Mouse (Mus musculus) kidney, postnatal 25 days (tissue): ENCODE data around the gene Cdc42ep2.

Experiments
- DNase-seq, 2 experiments: peaks; one replicate each; pipeline ENCODE4 v3.0.0; 2021; ENCODE audit warnings: mixed read lengths in 2 of 2

The Cdc42ep2 gene

DNA sequence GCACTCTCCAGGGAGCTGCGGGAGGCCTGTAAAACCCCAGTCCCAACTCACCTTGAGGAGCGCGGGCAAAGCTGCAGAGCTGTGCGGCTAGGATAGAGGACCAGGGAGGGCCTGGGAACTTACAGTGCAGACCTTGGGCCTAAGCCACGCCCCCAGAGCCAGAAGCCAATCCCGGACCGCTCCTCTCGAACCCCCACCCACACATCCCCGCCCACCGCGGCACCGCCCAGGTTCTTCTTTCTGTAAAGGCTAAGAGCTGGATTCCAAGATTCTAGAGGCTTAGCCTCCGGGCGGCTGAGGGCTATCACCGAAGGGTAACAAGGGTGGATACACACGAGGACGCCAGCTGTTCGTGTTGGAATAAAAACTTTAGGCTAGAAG is at the start of gene Cdc42ep2:
TSS of gene Cdc42ep2 (minus strand) at position 104 of the 381 bp plus-strand sequence.
- DNase-seq: peak; percentile 99

DNA sequence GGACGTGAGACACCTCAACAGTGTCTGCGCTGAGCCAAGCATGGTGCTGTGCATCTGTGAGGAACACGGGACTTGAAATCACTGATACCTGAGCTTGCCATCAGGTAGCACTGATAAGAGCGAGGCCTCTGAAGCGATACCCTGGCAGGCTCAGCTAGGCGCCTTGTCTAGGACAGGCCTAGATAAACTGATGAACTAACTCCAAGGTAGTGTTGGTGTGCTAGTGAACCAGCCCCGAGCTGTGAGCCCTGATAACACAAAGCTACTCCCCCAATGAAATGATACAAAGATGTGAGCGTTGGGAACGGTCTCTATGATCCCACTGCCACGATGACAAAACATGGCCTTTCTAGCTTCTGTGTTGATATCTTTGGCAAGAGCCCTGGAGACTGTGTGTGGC is 43.0 kb upstream of the Cdc42ep2 start:
- DNase-seq: no peak

DNA sequence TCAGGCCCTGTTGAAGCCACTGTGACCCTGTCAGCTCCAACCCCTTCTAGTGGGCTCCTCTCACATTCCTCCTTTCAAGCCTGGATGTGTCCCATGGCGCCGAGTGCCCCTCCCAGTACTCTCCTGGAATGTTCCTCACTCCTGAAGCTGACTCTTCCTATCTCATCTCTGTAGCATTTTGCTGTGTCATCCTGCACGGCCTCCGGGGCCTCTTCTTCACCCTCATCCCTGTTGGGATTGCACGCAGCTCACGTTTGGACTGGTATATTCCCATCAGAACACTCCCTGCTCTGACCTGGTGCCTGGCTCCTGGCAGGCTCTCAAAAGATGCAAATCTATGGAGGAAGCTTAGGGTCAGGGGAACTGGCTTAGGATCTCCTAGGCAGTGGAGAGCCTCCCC is 42.2 kb upstream of the Cdc42ep2 start:
- DNase-seq: no peak

DNA sequence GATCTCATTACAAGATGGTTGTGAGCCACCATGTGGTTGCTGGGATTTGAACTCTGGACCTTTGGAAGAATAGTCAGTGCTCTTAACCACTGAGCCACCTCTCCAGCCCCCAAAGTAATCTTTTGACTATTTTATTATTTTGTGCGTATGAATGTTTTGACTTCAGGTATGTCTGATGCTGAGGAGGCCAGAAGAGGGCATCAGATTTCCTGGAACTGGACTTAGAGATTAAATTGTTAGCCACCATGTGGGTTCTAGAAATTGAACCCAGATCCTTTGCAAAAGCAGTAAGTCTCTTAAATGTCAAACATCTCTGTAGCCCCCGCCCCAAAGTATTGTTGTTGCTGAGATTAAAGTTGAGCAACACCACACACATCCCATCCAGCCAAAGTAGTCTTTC is 41.3 kb upstream of the Cdc42ep2 start:
- DNase-seq: no peak

DNA sequence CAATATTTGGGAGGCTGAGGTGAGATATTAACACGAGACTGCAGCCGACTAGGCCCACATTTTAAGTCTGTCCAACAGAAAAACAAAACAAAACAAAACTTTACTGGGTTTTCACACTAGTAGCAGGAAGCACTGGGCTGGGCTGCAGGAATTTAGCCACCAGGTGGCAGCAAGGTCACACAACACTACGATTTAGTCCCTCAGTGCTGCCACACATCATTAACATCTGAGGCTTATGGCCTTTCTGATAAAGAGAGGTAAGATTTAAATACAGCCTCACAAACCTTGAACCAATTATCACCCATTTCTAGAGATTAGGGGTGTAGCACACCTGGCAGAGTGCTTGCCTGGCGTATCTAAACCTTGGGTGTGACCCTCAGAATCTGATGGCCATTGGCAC is 40.7 kb upstream of the Cdc42ep2 start:
- DNase-seq: peak; percentile 81 to 90

DNA sequence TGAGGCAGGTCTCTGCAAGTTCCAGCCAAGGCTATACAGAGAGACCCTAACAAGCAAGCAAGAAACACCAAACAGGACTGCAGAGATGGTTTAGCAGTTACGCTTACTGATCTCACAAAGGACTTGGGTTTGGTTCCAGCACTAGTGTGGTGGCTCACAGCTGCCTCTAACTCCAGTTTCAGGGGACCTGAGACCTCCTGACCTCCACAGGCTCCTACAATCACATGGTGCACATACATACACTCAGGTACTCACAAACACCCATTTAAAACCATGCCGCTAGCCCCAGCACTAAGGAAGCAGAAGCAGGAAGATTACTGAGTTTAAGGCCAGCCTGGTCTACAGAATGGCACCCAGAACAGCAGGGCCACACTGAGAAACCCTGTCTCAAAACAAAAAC is 40.2 kb upstream of the Cdc42ep2 start:
- DNase-seq: no peak

DNA sequence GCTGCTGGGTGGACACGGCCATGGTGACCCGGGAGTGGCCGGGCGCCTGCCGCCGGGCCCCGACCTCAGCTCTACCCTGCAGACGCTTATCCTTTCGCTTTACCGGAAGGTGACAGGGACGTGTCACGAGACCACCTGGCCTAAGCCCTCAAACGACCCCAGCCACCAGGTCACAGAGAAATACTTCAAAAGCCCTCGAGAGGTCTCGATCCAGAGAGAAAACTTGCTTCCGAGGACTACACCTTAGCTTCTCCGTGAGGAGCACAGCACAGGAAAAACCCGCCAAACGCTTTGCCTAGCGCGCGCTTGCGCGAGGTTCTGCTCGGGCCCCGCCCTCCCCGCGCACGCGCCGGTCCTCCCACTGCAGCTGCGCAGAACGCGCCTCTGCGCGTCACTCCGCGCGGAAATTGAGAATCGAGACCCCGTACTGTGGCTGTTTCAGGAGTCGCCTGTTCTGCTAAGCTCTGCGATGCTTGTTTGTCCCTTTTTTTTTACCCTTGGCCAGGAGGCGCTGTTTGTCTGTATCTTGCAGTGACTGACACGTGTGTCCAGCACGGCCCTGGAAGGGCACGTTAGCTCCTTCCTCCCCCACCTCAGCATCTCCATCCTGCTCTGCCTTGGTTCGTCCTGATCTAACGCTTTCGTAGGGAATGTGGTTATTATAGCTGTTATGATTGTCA is 39.4 kb upstream of the Cdc42ep2 start, which contains the start of gene Pola2:
TSS of gene Pola2 (minus strand) at position 320 of the 680 bp plus-strand sequence.
- DNase-seq: peak; percentile 89 to 93

DNA sequence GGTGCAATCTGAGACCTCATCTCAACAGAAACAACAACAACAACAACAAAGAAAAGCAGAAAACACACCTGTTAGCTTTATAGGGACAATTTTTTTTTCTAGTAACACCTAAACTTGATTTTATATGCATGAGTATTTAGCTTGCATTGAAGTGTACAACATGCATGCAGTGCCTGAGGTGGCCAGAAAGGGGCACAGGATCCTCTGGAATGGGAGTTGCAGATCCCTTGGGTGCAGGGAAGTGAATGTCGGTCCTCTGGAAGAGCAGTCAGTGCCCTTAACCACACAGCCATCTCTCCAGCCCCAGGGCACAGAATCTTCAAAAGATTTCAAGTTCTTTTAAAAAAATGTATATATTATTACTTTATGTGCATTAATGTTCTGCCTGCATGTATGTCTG is 38.0 kb upstream of the Cdc42ep2 start:
- no peak for DNase-seq

DNA sequence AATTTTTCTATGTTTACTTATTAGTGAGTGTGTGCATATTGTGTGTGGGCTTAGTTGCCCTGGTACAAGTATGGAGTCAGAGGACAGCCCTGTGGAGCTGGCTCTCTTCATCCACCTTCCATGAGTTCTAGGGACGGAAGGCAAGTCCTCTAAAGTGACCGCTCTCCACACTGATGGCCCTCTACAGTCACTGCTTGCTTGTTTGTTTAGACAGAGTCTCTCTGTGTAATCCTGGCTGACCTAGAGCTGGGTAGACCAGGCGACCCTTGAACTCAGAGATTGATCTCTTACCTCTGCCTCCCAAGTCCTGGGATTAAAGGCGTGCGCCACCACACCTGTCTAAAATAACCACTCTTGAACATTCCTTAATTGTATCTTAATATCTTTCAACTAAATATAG is 32.8 kb upstream of the Cdc42ep2 start:
- DNase-seq: no peak

DNA sequence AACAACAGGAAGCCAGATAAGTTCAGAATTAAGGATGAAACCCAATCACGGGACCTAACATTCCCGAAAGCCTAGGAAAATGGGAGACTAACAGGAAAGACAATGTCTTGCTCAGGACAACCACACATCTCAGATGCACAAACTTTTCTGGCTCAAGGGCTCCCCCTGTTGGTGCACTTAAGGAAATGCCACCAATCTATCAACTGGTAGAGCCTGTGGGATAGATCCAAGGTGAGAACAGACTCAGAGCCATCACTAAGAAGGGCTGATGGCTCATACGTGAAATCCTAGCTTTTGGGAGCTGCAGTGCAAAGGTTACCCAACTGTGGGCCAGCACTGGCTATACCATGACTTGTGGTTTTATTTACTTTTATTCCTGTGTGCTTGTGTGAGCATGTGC is 32.1 kb upstream of the Cdc42ep2 start:
- DNase-seq: peak; percentile 82 to 83

DNA sequence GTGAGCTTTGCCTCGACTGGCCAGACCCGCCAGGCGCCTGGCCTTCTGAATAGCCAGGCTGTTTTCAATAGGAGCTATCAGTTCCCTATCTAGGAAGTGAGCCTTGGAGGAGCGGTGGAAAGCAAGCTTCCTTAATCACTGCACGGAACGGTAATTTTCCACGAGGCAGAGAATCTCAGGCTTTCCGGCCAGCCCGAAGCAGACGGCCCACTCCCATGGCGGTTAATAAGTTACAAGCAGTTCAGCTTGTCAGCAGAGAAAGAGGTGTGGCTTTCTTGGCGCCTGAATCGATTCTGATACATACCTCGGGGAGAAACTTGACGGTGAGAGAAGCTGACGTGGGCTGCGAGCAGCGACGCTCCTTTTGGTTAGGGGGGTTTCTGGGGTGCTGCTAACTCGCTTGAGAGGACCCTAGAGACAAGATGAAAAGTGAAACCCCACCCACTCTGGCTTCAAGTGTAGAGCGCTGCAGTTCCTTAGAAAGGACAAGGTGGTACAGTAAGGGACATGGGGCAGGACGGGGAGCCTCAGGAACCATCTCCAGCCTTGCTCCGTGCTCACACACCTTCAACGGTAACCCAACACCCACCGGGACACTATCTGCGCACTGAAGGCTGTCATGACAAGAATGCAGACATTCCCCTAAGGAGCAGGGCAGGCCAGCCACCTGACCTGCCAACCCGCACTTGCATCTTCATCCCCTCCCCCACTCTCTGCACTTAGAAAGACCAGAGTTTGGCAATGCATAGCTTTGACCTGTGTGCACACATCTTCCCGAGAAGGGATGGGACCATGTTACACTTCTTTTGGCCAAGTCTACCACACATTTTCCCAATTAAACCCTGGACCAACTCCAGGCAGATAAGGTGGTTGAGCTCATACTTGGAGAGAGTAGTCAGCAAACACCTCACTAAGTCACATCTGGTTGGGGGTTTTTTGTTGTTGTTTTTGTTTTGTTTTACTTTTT is 31.4 kb upstream of the Cdc42ep2 start:
- DNase-seq: peak; percentile 83 to 91

DNA sequence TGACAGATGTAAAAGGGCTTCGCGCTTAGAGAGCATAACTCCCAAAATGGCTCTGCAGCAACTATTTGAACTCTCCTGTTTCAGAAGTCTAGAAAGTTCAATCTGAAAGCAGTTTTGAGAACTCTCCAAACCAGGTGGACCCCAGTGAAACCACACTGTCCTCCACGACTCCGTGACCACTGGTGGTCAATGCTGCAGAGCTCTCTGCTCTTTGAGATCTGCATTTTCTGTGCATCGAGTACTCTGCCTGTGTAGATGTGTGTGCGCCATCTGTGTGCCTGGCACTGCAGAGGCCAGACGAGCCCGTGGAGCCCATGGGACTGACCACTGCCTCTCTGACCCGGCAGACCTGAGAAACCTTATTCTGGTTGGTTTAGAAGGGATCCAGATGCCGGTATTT is 30.3 kb upstream of the Cdc42ep2 start:
- DNase-seq: no peak

DNA sequence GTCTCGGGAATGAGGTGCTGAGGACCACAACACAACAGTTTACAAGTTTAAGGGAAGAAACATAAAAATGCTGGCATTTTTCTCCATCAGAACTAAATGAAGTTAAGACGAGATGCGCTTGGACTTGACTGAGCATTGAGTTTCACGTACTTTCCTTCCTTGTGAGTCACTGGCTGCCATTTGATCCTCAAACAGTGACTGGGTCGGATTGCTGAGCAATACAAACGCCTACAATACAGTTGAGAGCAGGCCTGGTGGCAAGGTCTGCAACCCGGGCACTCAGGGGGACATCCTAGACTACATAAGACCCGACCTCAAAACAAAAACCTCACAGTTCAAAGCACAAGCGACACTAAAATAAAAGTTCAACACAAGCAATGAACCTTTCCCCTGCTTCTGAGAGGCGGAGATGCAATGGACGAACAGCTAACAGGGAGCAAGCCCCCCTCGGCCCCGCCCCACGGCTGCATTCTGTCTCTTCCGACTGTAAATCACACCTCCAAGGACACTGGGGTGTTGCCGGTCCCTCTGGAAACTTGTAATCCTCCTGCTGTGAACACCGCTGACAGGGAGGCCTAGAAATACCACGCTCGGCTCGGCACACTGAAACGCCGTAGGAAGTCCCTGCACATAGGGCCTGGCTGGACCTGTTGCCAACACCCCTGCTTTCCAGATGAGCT is 29.6 kb upstream of the Cdc42ep2 start:
- peak; percentile 44 to 73 for DNase-seq

DNA sequence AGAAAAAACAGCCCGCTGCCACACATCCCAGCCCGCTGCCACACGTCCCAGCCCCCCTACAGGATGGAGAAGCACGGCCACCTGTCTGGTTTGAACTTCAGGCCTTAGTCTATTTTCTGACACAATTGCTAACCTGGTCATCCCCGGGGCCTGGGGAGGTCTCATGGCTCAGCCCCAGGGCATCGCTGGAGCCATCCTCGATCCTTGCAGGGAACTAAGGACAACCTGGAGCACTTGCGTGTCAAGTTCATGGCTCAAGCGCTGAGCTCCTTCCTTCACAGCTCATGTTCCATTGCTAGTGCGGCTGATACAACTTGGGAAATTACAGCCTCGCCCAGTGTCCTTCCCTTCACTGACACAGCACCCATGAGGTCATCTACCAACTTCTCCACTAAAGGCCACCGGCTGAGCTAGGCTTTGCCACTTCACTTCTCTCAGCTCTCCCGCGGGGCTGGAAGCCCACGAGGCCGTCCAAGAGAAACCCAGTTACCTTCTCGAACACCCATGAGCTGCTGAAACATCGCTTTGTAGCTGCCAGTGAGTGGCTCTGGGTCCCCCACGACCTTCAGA is 28.7 kb upstream of the Cdc42ep2 start:
- no peak for DNase-seq

DNA sequence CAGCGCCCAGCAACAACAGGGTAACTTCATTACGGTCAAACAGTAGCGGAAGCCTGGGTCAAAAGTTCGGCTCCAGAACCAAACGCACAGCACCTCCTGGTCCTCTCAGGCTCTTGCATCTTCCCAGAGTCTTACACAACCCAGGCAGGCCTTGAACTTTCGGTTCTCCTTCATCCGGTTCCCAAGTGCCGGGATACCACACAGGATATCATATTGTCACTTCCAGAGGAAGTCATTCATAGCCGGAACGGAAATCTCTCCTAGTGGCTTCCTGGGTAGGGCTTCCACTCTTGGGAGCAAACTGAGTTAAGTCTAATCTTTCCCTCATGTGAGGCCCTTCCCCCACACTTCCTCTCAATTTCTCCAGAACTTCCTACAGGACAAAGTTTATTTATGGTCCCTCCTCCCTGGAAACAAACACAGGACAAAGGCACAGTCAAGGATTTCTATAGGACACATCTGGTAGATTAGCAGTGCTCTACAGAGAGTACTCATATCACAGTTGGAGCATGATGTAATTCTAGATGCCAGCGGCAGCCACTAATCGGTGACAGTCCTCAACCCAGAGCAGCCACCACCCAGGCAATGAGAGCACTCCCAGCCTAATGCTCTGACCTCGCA is 27.6 kb upstream of the Cdc42ep2 start:
- DNase-seq: peak; percentile 75 to 86

DNA sequence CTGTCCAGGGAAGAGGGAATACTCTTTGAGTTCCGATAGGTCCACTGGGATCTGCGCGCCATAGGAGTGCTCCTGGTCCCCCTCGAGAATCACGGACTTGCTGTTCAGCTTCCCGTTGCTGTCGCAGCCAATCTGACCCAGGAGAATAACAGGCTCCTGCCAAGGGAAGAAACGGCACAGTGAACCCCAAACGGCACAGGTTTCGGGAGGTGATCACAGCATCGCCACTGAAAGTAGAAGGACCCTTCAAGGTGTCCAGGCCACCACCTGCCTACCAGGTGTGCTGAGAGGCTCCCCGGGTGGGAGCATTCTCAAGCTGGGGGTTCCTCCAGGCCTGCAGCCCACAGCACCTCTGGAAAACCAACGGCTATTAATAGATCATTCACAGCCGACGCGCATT is 27.0 kb upstream of the Cdc42ep2 start:
- no peak for DNase-seq

DNA sequence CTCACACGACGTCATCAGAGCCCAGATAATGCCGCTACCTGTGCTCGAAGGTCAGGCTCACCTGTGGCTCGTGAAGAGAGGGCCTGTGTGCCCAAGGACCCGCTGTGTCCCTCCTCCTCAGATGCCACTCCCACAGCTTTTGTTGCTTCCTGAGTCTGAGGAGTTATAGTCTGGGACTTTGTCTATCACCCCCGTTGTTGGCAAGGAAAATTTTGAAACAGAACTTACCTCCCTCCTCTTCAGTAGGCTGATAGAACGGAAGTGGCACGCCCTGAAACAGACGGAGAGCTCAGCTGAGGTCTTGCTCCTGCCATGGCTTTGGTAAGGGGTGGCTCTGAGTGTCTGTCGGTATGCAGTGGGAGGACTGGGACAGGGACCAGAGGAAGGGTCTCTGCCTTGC is 25.6 kb upstream of the Cdc42ep2 start:
- DNase-seq: peak in 1 of 2 experiments; percentile 58

DNA sequence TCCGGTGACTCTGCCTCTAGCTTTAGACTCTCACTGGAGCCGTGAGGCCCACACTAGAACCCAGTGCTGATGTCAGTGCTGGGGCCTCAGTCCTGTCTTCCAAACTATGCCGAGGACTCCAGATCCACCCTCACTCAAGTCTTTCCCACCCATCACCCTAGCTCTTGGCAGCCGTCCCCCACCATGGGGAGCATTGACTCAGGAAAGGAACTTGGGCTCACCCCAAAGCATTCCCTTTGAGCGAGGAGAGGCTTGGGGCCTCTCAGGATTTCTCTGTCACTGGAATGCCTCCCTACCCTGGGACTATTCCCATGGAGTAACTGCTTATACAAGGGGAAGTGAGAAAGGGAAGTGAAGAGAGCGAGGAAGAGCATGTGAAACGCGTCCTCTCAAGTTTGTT is 21.3 kb upstream of the Cdc42ep2 start:
- DNase-seq: peak; percentile 26 to 43

DNA sequence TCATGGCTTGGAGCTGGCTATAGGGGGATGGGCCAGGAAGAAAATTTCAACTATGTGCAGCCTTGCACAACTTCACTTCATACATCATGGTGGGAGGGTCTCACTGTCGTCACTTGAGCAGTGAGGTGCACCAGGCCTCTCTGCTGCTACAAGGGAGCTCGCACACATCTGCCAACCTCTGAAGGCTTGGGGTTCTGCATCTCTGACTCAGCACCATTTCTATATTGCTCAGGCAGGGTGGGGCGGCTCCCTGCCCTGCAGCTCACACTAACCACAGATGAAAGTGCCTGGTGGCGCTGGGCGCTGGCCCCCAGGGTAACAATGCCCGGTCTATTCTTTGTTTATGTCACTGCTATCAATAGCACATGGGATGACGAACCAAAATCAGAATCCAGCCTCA is 20.4 kb upstream of the Cdc42ep2 start:
- DNase-seq: peak; percentile 36 to 49

DNA sequence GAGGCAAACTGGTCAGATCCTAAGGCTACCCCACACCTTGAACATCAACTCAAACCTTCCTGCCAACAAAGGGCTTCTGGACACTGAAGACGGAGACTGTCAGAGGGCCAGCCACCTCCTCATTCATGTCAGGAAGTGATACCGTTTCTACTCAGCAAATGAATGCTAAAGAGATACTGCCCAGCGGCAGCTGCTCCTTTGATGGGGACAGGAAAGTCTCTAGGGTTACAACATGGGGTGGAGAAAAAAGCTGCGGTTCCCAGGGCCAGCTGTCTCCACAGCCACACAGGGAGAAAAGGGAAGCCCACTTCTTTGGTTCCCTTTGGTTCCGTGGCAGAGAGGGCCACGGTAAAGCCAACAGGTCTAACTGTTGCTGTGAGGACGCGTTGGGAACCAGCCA is 19.5 kb upstream of the Cdc42ep2 start:
- DNase-seq: no peak

DNA sequence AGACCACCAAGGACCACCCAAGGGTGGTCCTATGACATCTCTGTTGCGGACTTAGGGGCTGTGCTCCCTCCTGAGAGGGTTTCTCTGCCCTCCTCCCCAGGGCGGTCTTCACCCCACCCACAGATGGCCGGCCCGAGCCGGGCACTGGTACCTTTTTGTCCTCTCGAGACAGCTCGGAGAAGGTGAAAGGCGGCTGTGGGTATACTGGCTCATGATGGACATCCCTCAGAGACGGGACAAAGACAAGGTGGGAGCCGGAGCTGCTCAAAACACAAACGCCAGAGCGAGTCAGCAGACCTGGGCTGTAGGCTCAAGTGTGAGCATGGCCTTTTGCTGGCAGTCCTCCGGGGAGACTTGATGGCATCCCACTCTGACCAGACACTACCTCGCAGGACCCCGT is 18.8 kb upstream of the Cdc42ep2 start:
- no peak for DNase-seq

DNA sequence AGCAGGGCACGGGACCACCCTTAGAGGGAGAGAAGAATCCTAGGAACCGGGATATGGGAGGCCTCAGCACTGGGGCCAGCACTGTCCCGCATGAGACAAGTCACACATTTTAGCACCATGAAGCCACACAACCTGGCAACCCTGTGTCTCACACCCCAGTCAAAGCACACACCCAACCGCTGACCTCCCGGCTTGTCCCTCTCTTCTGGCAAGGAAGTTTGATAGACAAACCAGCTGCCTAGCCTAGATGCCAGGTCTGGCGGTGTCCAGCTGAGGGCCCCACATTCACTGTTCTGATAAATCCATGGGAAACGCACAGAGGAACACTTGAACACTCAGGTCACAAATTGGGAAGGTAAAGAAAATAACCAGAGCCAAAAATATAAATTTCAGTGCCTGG is 18.0 kb upstream of the Cdc42ep2 start:
- no peak for DNase-seq

DNA sequence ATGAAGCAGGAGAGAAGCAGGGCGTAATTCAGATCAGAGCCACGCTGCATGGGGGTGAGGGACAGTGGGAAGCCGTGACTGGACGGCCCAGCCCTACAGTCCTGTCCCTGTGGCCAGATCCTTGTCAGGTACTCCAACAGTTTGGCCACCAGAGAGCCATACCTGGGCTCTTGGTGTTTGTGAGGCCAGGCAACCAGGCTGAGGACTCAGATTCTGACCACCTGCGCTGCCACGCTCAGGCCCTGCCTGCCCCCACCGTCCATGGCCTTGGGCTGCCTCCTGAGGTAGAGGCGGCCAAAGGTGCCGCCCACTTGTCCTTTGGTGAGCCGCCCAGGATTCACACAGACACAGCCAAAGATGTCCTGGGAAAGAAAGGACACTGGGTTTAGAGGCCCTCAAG is 16.0 kb upstream of the Cdc42ep2 start:
- no peak for DNase-seq
